Mouse (Mus musculus) spleen, adult 2 months (tissue): ENCODE results near the gene Mob1b. TPM values are rescaled to one million over a fixed set of nuclear protein-coding genes. Genes with fewer than 3 reads are reported as not detected.

Experiments
- DNase-seq, 2 experiments: peaks; one replicate each; pipeline versions ENCODE4 v3.0.0 to v3.0.0-alpha.2; 2012 to 2021; ENCODE audit warnings: low spot score in 2 of 2, low read depth in 1 of 2
- H3K27ac ChIP-seq: fragments of 200-500 bp; 2 replicates; pipeline ENCODE4 v1.5.1; 2012; ENCODE audit warnings: low read length, inconsistent platforms; ENCODE audit not compliant: insufficient read depth
- H3K27me3 ChIP-seq: fragments of 200-500 bp; 2 replicates; pipeline ENCODE4 v1.6.1; 2012; ENCODE audit warnings: mild to moderate bottlenecking, moderate library complexity, low read length, inconsistent platforms; ENCODE audit not compliant: control insufficient read depth, insufficient read depth
- H3K36me3 ChIP-seq: fragments of 200-500 bp; 2 replicates; pipeline ENCODE4 v1.6.1; 2012; ENCODE audit warnings: mild to moderate bottlenecking, low read length, inconsistent platforms; ENCODE audit not compliant: control insufficient read depth, insufficient read depth
- H3K4me1 ChIP-seq: fragments of 200-500 bp; 2 replicates; pipeline ENCODE4 v1.6.1; 2011; ENCODE audit warnings: inconsistent platforms; ENCODE audit not compliant: control insufficient read depth, insufficient read depth, insufficient read length
- H3K4me3 ChIP-seq: fragments of 200-500 bp; 2 replicates; pipeline ENCODE4 v1.5.1; 2011; ENCODE audit warnings: mild to moderate bottlenecking, inconsistent platforms; ENCODE audit not compliant: insufficient read depth, insufficient read length; ENCODE audit errors: extremely low read depth
- CTCF ChIP-seq: fragments of 200-500 bp; IDR thresholded peaks from 2 replicates; pipeline ENCODE4 v1.5.1; 2011; ENCODE audit warnings: mild to moderate bottlenecking, inconsistent platforms; ENCODE audit not compliant: insufficient read depth, insufficient read length, insufficient replicate concordance; ENCODE audit errors: extremely low read depth
- POLR2A ChIP-seq: fragments of 200-500 bp; IDR thresholded peaks from 2 replicates; pipeline ENCODE4 v1.6.1; 2011; ENCODE audit warnings: low read depth, low read length, inconsistent platforms
- WGBS: fragments of 180-500 bp; shearing (Covaris S2); methylation state at CpG from one replicate; pipeline ENCODE4 v1.1.7; 2018; 5-methylcytosine and 5-hydroxymethylcytosine counted together
- polyA plus RNA-seq: library from polyadenylated mRNA; depleted of rRNA; stranded (reverse); fragments of >200 nt; gene quantifications from 2 replicates; pipeline ENCODE4 v1.2.3, GENCODE M21; 2012

The Mob1b gene
- polyA plus RNA-seq, 1 experiment: 1.1 TPM

GRCm38 (mm10) chr5:88793676-88794075, 73.0 kb downstream of the Mob1b start:
- H3K27me3 ChIP-seq: no peaks in the 10 kb centered on the region
- no peak overlapping the region for H3K27ac ChIP-seq
- no peak for DNase-seq
- WGBS: 86% methylated on average over 3 of the region's 3 CpGs
- no peak for TF ChIP-seq CTCF
- no peak for TF ChIP-seq POLR2A
- no peaks in the 10 kb centered on the region for H3K36me3 ChIP-seq
- no peak overlapping the region for H3K4me3 ChIP-seq
- no peaks in the 10 kb centered on the region for H3K4me1 ChIP-seq

- Histone ChIP-seq H3K4me1 (no peaks in the 10 kb centered on the region), H3K36me3 (no peaks in the 10 kb centered on the region), H3K27ac (no peak overlapping the region), H3K4me3 (no peak overlapping the region), H3K27me3 (no peaks in the 10 kb centered on the region)
- TF ChIP-seq POLR2A: no peak
- TF ChIP-seq CTCF: no peak
- no peak for DNase-seq
- 77% methylated on average over 9 of the region's 9 CpGs for WGBS
Observed at GRCm38 (mm10) chr5:88795910-88796584, 75.4 kb downstream of the Mob1b start.

GRCm38 (mm10) chr5:88796588-88796987, 75.9 kb downstream of the Mob1b start:
- H3K4me1 ChIP-seq: no peaks in the 10 kb centered on the region
- 87% methylated on average over 11 of the region's 11 CpGs for WGBS
- no peak overlapping the region for H3K4me3 ChIP-seq
- no peak overlapping the region for H3K27ac ChIP-seq
- TF ChIP-seq CTCF (no peak), POLR2A (no peak)
- H3K27me3 ChIP-seq: no peaks in the 10 kb centered on the region
- DNase-seq: no peak
- no peaks in the 10 kb centered on the region for H3K36me3 ChIP-seq

- no peaks in the 10 kb centered on the region for H3K27me3 ChIP-seq
- no peaks in the 10 kb centered on the region for H3K36me3 ChIP-seq
- no peak for DNase-seq
- 91% methylated on average over 6 of the region's 6 CpGs for WGBS
- no peak for TF ChIP-seq POLR2A
- no peak for TF ChIP-seq CTCF
- H3K4me1 ChIP-seq: no peaks in the 10 kb centered on the region
- H3K27ac ChIP-seq: no peak overlapping the region
- H3K4me3 ChIP-seq: no peak overlapping the region
Observed at GRCm38 (mm10) chr5:88797121-88797520, 76.5 kb downstream of the Mob1b start.

GRCm38 (mm10) chr5:88805616-88806015, 85.0 kb downstream of the Mob1b start:
- WGBS: 85% methylated on average over 4 of the region's 4 CpGs
- H3K27me3 ChIP-seq: no peaks in the 10 kb centered on the region; the same call in 1 of the 2 replicates
- no peak for DNase-seq
- H3K27ac ChIP-seq: no peak overlapping the region
- H3K36me3 ChIP-seq: no peaks in the 10 kb centered on the region
- H3K4me3 ChIP-seq: no peak overlapping the region
- no peak for TF ChIP-seq CTCF
- TF ChIP-seq POLR2A: no peak
- no peaks in the 10 kb centered on the region for H3K4me1 ChIP-seq

GRCm38 (mm10) chr5:88806278-88806677, 85.6 kb downstream of the Mob1b start:
- 45% methylated on average over 5 of the region's 5 CpGs for WGBS
- no peak for DNase-seq
- no peaks in the 10 kb centered on the region for H3K4me1 ChIP-seq
- H3K27ac ChIP-seq: no peak overlapping the region
- no peaks in the 10 kb centered on the region for H3K36me3 ChIP-seq
- TF ChIP-seq CTCF (no peak), POLR2A (no peak)
- no peaks in the 10 kb centered on the region; the same call in 1 of the 2 replicates for H3K27me3 ChIP-seq
- H3K4me3 ChIP-seq: no peak overlapping the region

GRCm38 (mm10) chr5:88807342-88807741, 86.7 kb downstream of the Mob1b start:
- H3K27ac ChIP-seq: no peak overlapping the region
- no peak overlapping the region for H3K4me3 ChIP-seq
- H3K4me1 ChIP-seq: no peaks in the 10 kb centered on the region
- DNase-seq: no peak
- no peak for TF ChIP-seq CTCF
- no peak for TF ChIP-seq POLR2A
- WGBS: 56% methylated on average over 9 of the region's 9 CpGs
- H3K36me3 ChIP-seq: no peaks in the 10 kb centered on the region
- no peaks in the 10 kb centered on the region; the same call in 1 of the 2 replicates for H3K27me3 ChIP-seq
